Mouse (Mus musculus): ENCODE measurements at regions not wholly inside any gene's neighbourhood (a gene's known extent, or its start where the extent isn't known, plus 50 kb on each side); places are given as distances from the start of the nearest gene placed in this dataset.

DNA sequence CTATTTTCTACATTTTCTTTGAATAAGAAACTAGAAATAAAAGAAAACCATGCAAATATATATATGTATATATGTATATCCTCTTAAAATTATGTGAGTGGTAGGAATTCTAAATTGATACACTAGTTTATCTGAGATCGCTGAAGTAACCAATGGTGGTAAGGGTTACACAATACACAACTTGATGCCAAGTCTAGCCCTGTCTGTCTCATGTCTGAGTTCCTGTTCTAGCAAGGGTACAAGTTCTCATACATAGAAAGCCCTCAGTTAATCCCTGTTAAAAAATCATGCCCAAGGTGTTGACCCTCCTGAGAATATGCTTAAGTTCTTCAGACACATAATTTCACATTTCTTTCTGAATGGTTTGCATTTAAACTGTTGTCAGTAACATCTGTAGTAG lies 486.8 kb downstream of the Hao1 start:
- Histone ChIP-seq H3K27me3 (ENCODE audit: control insufficient read depth, insufficient read depth, low read length) (no peaks in the 10 kb centered on the region), H3K9me3 (ENCODE audit: control insufficient read depth, low read length) (no peaks in the 10 kb centered on the region), H3K4me3 (replicated peaks; ENCODE audit: low read length) (no peak overlapping the region), H3K27ac (replicated peaks; ENCODE audit: low read depth, low read length) (no peak overlapping the region), H3K4me2 (replicated peaks; ENCODE audit: low read depth, low read length, severe bottlenecking) (no peak overlapping the region), H3K36me3 (ENCODE audit: control insufficient read depth, insufficient read depth, low read length) (no peaks in the 10 kb centered on the region), H3K4me1 (ENCODE audit: control insufficient read depth, insufficient read depth, low read length) (no peaks in the 10 kb centered on the region), H3K9ac (ENCODE audit: low read depth, low read length, severe bottlenecking) (no peak overlapping the region)
- WGBS: 100% methylated on average over 1 of the region's 1 CpGs
- no peak for TF ChIP-seq POLR2A (IDR thresholded peaks at IDR 0.05; ENCODE audit: borderline replicate concordance, extremely low read depth, insufficient read depth, insufficient read length)
- no peak for ATAC-seq (ENCODE audit: low FRiP score, low read depth)
- DNase-seq (ENCODE audit: low spot score): no peak

DNA sequence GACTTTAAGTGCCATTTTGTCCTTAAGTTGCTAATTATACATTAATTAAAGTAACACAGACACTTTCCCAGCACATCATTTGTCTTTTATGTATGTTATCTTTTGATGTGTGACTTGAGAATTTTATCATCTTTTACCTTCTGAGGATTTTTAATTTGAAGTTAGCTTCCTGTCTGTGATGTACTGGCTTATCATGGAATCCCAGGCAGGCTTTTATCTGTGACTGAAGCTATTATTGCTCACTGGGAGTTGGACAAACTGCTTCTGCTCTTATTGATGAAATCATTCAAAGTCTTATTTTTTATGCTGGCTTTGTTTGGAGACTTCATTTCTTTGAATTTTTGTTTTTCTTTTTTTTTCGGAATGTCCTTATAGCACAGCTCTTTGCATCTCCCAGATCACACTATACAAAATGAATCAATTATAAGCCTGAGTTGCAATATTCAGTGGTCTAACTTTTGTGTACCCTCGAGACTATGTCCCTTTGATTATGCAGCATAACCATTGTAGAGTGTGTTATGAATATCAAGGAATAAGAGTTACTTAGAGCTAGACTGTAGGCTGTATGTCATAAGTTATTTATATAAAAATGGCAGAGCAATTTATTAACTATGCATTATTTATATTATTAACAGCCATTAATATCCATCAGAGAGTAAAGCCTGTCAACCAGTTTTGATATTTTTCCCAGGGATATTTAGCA lies 494.1 kb downstream of the Hao1 start:
- 77% methylated on average over 2 of the region's 2 CpGs for WGBS
- no peaks in the 10 kb centered on the region for H3K36me3 ChIP-seq (ENCODE audit: control insufficient read depth, insufficient read depth, low read length)
- H3K27me3 ChIP-seq (ENCODE audit: control insufficient read depth, insufficient read depth, low read length): no peaks in the 10 kb centered on the region
- no peaks in the 10 kb centered on the region for H3K9me3 ChIP-seq (ENCODE audit: control insufficient read depth, low read length)
- no peak overlapping the region for H3K4me2 ChIP-seq (replicated peaks; ENCODE audit: low read depth, low read length, severe bottlenecking)
- no peaks in the 10 kb centered on the region for H3K4me1 ChIP-seq (ENCODE audit: control insufficient read depth, insufficient read depth, low read length)
- DNase-seq (ENCODE audit: low spot score): no peak
- no peak overlapping the region for H3K4me3 ChIP-seq (replicated peaks; ENCODE audit: low read length)
- no peak for ATAC-seq (ENCODE audit: low FRiP score, low read depth)
- H3K9ac ChIP-seq (ENCODE audit: low read depth, low read length, severe bottlenecking): no peak overlapping the region
- no peak overlapping the region for H3K27ac ChIP-seq (replicated peaks; ENCODE audit: low read depth, low read length)
- no peak for TF ChIP-seq POLR2A (IDR thresholded peaks at IDR 0.05; ENCODE audit: borderline replicate concordance, extremely low read depth, insufficient read depth, insufficient read length)

- H3K9me3 ChIP-seq (ENCODE audit: control insufficient read depth, low read length): no peaks in the 10 kb centered on the region
- no peak for DNase-seq (ENCODE audit: low spot score)
- ATAC-seq (ENCODE audit: low FRiP score, low read depth): no peak
These were observed 484.5 kb downstream of the Bmp2 start for GRCm38 (mm10) chr2:134036359-134036874.

DNA sequence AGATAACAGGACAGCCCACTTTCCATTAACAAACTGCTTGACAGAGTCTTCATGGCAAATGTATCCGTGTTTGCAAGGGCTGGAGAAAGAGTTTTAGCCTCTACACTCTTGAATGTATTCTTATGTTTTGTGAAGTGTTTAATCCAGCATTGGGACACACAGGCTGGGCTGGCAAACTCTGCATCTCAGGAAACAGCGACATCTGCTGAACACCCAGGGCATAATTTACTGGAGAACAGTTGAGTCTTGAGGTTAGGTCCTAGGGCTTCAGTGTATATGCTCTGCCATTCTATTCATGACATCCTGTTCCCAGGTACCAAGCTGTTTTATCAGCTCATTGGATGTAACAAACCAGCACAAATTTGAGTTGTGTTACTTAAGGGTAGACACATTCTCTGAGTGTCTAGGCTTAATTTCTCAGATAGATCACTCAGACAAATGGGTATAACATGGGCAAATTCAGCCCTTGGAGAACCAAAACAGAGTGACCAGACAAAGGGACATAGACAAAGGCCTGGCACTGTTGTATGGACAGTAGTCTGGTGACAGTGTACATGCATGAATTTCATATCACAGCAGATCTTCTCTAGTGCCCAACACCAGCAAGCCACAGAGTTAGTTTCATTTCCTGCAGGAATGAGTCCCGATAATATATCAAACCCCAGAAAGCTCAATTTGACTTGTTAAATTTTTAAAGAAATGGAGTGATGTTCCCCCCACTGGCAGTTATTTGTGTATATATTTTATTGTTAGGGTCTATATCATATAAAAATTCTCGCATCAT lies 477.9 kb downstream of the Bmp2 start:
- Histone ChIP-seq H3K4me2 (replicated peaks; ENCODE audit: low read depth, low read length, severe bottlenecking) (no peak overlapping the region), H3K27me3 (ENCODE audit: control insufficient read depth, insufficient read depth, low read length) (no peaks in the 10 kb centered on the region), H3K36me3 (ENCODE audit: control insufficient read depth, insufficient read depth, low read length) (no peaks in the 10 kb centered on the region), H3K4me3 (replicated peaks; ENCODE audit: low read length) (no peak overlapping the region), H3K9me3 (ENCODE audit: control insufficient read depth, low read length) (no peaks in the 10 kb centered on the region), H3K27ac (replicated peaks; ENCODE audit: low read depth, low read length) (no peak overlapping the region), H3K9ac (ENCODE audit: low read depth, low read length, severe bottlenecking) (no peak overlapping the region), H3K4me1 (ENCODE audit: control insufficient read depth, insufficient read depth, low read length) (no peaks in the 10 kb centered on the region)
- DNase-seq (ENCODE audit: low spot score) (peak; percentile 52), ATAC-seq (ENCODE audit: low FRiP score, low read depth) (no peak)
- TF ChIP-seq POLR2A (IDR thresholded peaks at IDR 0.05; ENCODE audit: borderline replicate concordance, extremely low read depth, insufficient read depth, insufficient read length): no peak
- WGBS: 43% methylated on average over 4 of the region's 4 CpGs

More at GRCm38 (mm10) chr2:134036359-134036874, 484.5 kb downstream of the Bmp2 start:
- Histone ChIP-seq H3K9ac (ENCODE audit: low read depth, low read length, severe bottlenecking) (no peak overlapping the region), H3K27me3 (ENCODE audit: control insufficient read depth, insufficient read depth, low read length) (no peaks in the 10 kb centered on the region), H3K36me3 (ENCODE audit: control insufficient read depth, insufficient read depth, low read length) (no peaks in the 10 kb centered on the region), H3K4me2 (replicated peaks; ENCODE audit: low read depth, low read length, severe bottlenecking) (no peak overlapping the region), H3K27ac (replicated peaks; ENCODE audit: low read depth, low read length) (no peak overlapping the region), H3K4me1 (ENCODE audit: control insufficient read depth, insufficient read depth, low read length) (no peaks in the 10 kb centered on the region), H3K4me3 (replicated peaks; ENCODE audit: low read length) (no peak overlapping the region)
- 71% methylated on average over 6 of the region's 6 CpGs for WGBS
- TF ChIP-seq POLR2A (IDR thresholded peaks at IDR 0.05; ENCODE audit: borderline replicate concordance, extremely low read depth, insufficient read depth, insufficient read length): no peak

DNA sequence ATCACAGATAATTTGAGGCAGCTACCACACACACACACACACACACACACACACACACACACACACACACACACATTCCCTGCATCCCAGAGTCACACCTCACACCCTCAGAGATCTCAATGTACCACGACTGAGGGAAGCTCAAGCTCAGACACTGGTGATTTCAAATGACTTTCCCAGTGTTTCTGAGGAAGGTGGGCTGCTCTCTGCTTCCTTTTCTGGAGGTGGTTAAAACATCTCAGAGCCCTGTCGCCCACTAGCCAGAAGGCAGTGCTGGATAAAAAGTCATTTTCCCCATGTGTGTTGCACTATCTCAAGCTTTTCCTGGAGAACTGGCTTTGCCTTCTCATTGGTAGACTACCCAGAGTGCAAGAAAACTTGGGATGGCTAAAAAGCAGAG lies 477.2 kb downstream of the Bmp2 start:
- 55% methylated on average over 2 of the region's 2 CpGs for WGBS
- ATAC-seq (ENCODE audit: low FRiP score, low read depth) (no peak), DNase-seq (ENCODE audit: low spot score) (no peak)
- H3K9me3 ChIP-seq (ENCODE audit: control insufficient read depth, low read length): no peaks in the 10 kb centered on the region
- H3K27me3 ChIP-seq (ENCODE audit: control insufficient read depth, insufficient read depth, low read length): no peaks in the 10 kb centered on the region
- no peak for TF ChIP-seq POLR2A (IDR thresholded peaks at IDR 0.05; ENCODE audit: borderline replicate concordance, extremely low read depth, insufficient read depth, insufficient read length)
- H3K36me3 ChIP-seq (ENCODE audit: control insufficient read depth, insufficient read depth, low read length): no peaks in the 10 kb centered on the region
- H3K9ac ChIP-seq (ENCODE audit: low read depth, low read length, severe bottlenecking): no peak overlapping the region
- H3K4me2 ChIP-seq (replicated peaks; ENCODE audit: low read depth, low read length, severe bottlenecking): no peak overlapping the region
- H3K4me1 ChIP-seq (ENCODE audit: control insufficient read depth, insufficient read depth, low read length): no peaks in the 10 kb centered on the region
- no peak overlapping the region for H3K4me3 ChIP-seq (replicated peaks; ENCODE audit: low read length)
- H3K27ac ChIP-seq (replicated peaks; ENCODE audit: low read depth, low read length): no peak overlapping the region
